Mouse (Mus musculus): ENCODE data around the gene Nsdhl. TPM values are rescaled to one million over a fixed set of nuclear protein-coding genes. Genes with fewer than 3 reads are reported as not detected.

The Nsdhl gene
- total and polyA plus RNA-seq, 3 experiments: 19.4 to 23.1 TPM; not detected in 1

DNA sequence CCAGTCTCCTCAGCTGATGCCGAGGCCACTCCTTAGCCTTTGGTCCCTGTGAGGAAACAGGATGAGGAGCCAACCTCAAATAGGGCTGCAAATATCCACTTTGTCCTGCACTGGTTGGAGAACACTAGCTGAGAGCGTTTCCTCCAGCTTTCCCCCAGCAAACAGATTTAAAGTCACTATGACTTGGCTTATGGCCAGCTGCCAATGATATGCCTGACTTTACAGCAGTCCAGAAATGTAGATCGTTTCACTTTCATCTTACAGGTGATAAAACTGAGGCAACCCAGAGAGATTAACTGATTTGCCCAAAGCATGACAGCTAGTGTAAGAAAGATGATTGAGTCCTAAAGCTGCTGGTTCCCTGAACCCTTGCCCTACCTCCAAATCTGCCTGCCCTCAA is 77.2 kb downstream of the Nsdhl start:
- H3K27ac ChIP-seq (ENCODE audit: control insufficient read depth, low read depth, low read length): no peak overlapping the region
- no peaks in the 10 kb centered on the region for H3K4me1 ChIP-seq (ENCODE audit: control insufficient read depth in 1 of 2, insufficient read depth in 2 of 2, low read length in 2 of 2)
- H3K9ac ChIP-seq (ENCODE audit: control insufficient read depth, low read depth, low read length, poor library complexity, severe bottlenecking): no peak overlapping the region
- no peaks in the 10 kb centered on the region for H3K79me2 ChIP-seq (ENCODE audit: control insufficient read depth, insufficient read depth, low read length, poor library complexity)
- DNase-seq (ENCODE audit: low read depth, low spot score): no peak
- no peak overlapping the region for H3K4me3 ChIP-seq (ENCODE audit: control insufficient read depth in 1 of 2, insufficient read depth in 1 of 2, low read depth in 2 of 2, low read length in 2 of 2)
- H3K9me3 ChIP-seq (replicated peaks; ENCODE audit: insufficient read depth, low read length): no peaks in the 10 kb centered on the region
- no peaks in the 10 kb centered on the region for H3K27me3 ChIP-seq (ENCODE audit: control insufficient read depth in 1 of 2, insufficient read depth in 2 of 2, low read length in 2 of 2)
- no peak for TF ChIP-seq ZKSCAN1 (IDR thresholded peaks at IDR 0.05; ENCODE audit: low read depth, low read length)
- no peak for TF ChIP-seq ZC3H11A (IDR thresholded peaks at IDR 0.05; ENCODE audit: low read depth, low read length)
- no peak for TF ChIP-seq JUND (IDR thresholded peaks at IDR 0.05; ENCODE audit: low read depth, low read length)
- TF ChIP-seq RAD21 (IDR thresholded peaks at IDR 0.05; ENCODE audit: low read depth, low read length): no peak
- TF ChIP-seq USF1 (IDR thresholded peaks at IDR 0.05; ENCODE audit: low read depth, low read length): no peak
- H3K36me3 ChIP-seq (ENCODE audit: control insufficient read depth in 1 of 2, insufficient read depth in 2 of 2, low read length in 2 of 2): no peaks in the 10 kb centered on the region

DNA sequence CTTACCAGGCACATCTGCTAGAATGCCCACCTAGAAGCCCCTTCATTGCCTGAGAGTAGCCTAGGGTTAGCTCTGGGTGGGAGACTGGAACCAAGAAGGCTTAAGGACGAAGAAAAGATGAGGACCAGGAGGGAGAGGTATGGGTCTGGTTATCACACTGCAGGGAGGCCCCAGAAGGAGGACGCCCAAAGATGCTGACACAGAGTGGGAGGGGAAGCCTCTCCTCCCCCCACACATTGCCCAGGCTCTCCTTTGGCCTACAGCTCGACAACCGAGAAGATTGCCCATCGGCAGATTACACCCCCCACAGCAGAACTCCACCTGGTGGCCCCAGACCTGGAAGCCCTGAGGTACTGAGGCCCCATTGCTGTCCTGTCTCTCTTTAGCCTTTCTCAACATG is 84.8 kb downstream of the Nsdhl start:
- H3K27me3 ChIP-seq (ENCODE audit: control insufficient read depth in 1 of 2, insufficient read depth in 2 of 2, low read length in 2 of 2): no peaks in the 10 kb centered on the region; a peak in 1 of 4 replicates
- H3K36me3 ChIP-seq (ENCODE audit: control insufficient read depth in 1 of 2, insufficient read depth in 2 of 2, low read length in 2 of 2): peaks cover 0 to 7% of the 10 kb centered on the region in 2 experiments; a peak in 2 of 4 replicates
- H3K9me3 ChIP-seq (replicated peaks; ENCODE audit: insufficient read depth, low read length): no peaks in the 10 kb centered on the region
- no peak overlapping the region for H3K4me3 ChIP-seq (ENCODE audit: control insufficient read depth in 1 of 2, insufficient read depth in 1 of 2, low read depth in 2 of 2, low read length in 2 of 2)
- no peak overlapping the region for H3K9ac ChIP-seq (ENCODE audit: control insufficient read depth, low read depth, low read length, poor library complexity, severe bottlenecking)
- H3K4me1 ChIP-seq (ENCODE audit: control insufficient read depth in 1 of 2, insufficient read depth in 2 of 2, low read length in 2 of 2): no peaks in the 10 kb centered on the region; a peak in 1 of 4 replicates
- DNase-seq (ENCODE audit: low read depth, low spot score): no peak
- no peak overlapping the region for H3K27ac ChIP-seq (ENCODE audit: control insufficient read depth, low read depth, low read length)
- H3K79me2 ChIP-seq (ENCODE audit: control insufficient read depth, insufficient read depth, low read length, poor library complexity): no peaks in the 10 kb centered on the region
- TF ChIP-seq USF2 (IDR thresholded peaks at IDR 0.05; ENCODE audit: borderline replicate concordance in 1 of 2, insufficient read depth in 1 of 2, low read depth in 1 of 2, low read length in 2 of 2) (no peak), GABPA (IDR thresholded peaks at IDR 0.05; ENCODE audit: low read depth, low read length) (no peak), EP300 (IDR thresholded peaks at IDR 0.05; ENCODE audit: low read depth in 1 of 2, low read length in 2 of 2) (no peak), USF1 (IDR thresholded peaks at IDR 0.05; ENCODE audit: low read depth, low read length) (no peak), E2F4 (IDR thresholded peaks at IDR 0.05; ENCODE audit: borderline replicate concordance, low read depth, low read length) (no peak), ZMIZ1 (IDR thresholded peaks at IDR 0.05; ENCODE audit: low read depth, low read length) (no peak), MEF2A (IDR thresholded peaks at IDR 0.05; ENCODE audit: extremely low read depth, insufficient replicate concordance, low read depth, low read length, poor library complexity, severe bottlenecking) (no peak), BHLHE40 (IDR thresholded peaks at IDR 0.05; ENCODE audit: borderline replicate concordance, low read depth, low read length) (no peak), RAD21 (IDR thresholded peaks at IDR 0.05; ENCODE audit: low read depth, low read length) (no peak), UBTF (IDR thresholded peaks at IDR 0.05; ENCODE audit: borderline replicate concordance, insufficient read depth, low read depth, low read length) (no peak), KAT2A (conservative IDR thresholded peaks at IDR 0.05; ENCODE audit: low read depth, low read length) (no peak), CHD2 (IDR thresholded peaks at IDR 0.05; ENCODE audit: low read length) (no peak), POLR2AphosphoS2 (IDR thresholded peaks at IDR 0.05; ENCODE audit: low read length) (no peak)

Data from MEL (cell line).